8 mouse cellular contexts compared by ENCODE assay signal in the genomic region with DNA sequence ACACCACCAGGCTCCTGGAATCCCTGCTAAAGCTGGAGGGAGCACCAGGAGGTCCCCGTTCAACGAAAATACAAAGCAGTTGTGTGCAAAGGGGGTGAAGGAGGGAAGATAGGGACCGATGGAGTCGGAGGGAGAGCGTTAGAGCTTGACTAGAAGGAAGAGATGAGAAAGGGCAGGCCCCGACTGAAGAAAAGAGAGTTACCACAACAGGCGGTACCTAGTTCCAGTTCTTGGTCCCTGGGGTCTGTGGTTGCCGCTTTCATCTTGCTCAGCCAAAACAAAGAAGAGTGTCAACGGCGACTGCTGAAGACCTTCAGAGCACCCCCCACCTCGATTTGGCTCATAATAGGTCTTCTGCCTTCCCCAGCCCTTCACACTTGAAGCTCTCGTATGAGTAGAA. TPM values are rescaled to one million over a fixed set of nuclear protein-coding genes. Genes with fewer than 3 reads are reported as not detected.
DNase-seq lines count a peak whose midpoint lies in the region; ATAC-seq and TF ChIP-seq lines count a peak whose summit lies in the region.

No protein-coding gene starts in this region.

- H3K36me3 ChIP-seq in heart, embryonic 10.5 days: no peaks in the 10 kb centered on the region
- no peaks in the 10 kb centered on the region for H3K36me3 ChIP-seq in C2C12 (ENCODE audit: control insufficient read depth, insufficient read depth)
- H3K36me3 ChIP-seq in forebrain, embryonic 11.5 days (ENCODE audit: control insufficient read depth, insufficient read depth, low read length): no peaks in the 10 kb centered on the region
- no peaks in the 10 kb centered on the region for H3K36me3 ChIP-seq in liver, embryonic 13.5 days
- H3K36me3 ChIP-seq in stomach, embryonic 16.5 days (ENCODE audit: control insufficient read depth, insufficient read depth, low read length): no peaks in the 10 kb centered on the region

- intact Hi-C loops in heart, postnatal 10 days (cut with DNase I): no loop called here

- no peak for DNase-seq in heart, embryonic 10.5 days (ENCODE audit: low spot score)
- no peak for DNase-seq in heart, postnatal 10 days
- DNase-seq in forebrain, embryonic 11.5 days (ENCODE audit: low spot score): no peak
- DNase-seq in liver, embryonic 13.5 days: no peak
- DNase-seq in adrenal gland, postnatal 14 days: no peak
- DNase-seq in cerebellum, postnatal 25 days: no peak

- H3K9me3 ChIP-seq in heart, embryonic 10.5 days: no peaks in the 10 kb centered on the region
- no peaks in the 10 kb centered on the region for H3K9me3 ChIP-seq in forebrain, embryonic 11.5 days (ENCODE audit: control insufficient read depth, low read length)
- H3K9me3 ChIP-seq in liver, embryonic 13.5 days (replicated peaks): no peaks in the 10 kb centered on the region
- no peaks in the 10 kb centered on the region for H3K9me3 ChIP-seq in stomach, embryonic 16.5 days (replicated peaks; ENCODE audit: control insufficient read depth, low read length)

- peak overlapping the region; percentile 96 for H3K27ac ChIP-seq in heart, embryonic 10.5 days
- peak overlapping the region; percentile 71; the same call in 1 of the 2 replicates for H3K27ac ChIP-seq in forebrain, embryonic 11.5 days (ENCODE audit: low read depth, low read length)
- H3K27ac ChIP-seq in liver, embryonic 13.5 days: peak overlapping the region; percentile 81
- H3K27ac ChIP-seq in stomach, embryonic 16.5 days (ENCODE audit: low read length): peak overlapping the region; percentile 90

- peaks cover 16% of the 10 kb centered on the region for H3K4me1 ChIP-seq in heart, embryonic 10.5 days
- H3K4me1 ChIP-seq in forebrain, embryonic 11.5 days (replicated peaks; ENCODE audit: control insufficient read depth, insufficient read depth, low read length): no peaks in the 10 kb centered on the region
- H3K4me1 ChIP-seq in liver, embryonic 13.5 days (replicated peaks): peaks cover 26% of the 10 kb centered on the region
- H3K4me1 ChIP-seq in stomach, embryonic 16.5 days (ENCODE audit: control insufficient read depth, insufficient read depth, low read length): peaks cover 12% of the 10 kb centered on the region; the same call in 1 of the 2 replicates

- no peak for ATAC-seq in forebrain, embryonic 11.5 days (replicated peaks; ENCODE audit: low FRiP score)
- ATAC-seq in liver, embryonic 13.5 days (ENCODE audit: low read depth): no peak
- ATAC-seq in stomach, embryonic 16.5 days (ENCODE audit: insufficient read depth, low FRiP score): no peak

- TF ChIP-seq CTCF in C2C12 (IDR thresholded peaks at IDR 0.05; ENCODE audit: control insufficient read depth, insufficient read depth, insufficient read length): no peak

- 5% methylated on average over 12 of the region's 12 CpGs for WGBS in heart, embryonic 10.5 days
- WGBS in forebrain, embryonic 11.5 days: 5% methylated on average over 12 of the region's 12 CpGs
- WGBS in liver, embryonic 13.5 days (ENCODE audit: insufficient replicate concordance): 12% methylated on average over 12 of the region's 12 CpGs
- 7% methylated on average over 12 of the region's 12 CpGs for WGBS in stomach, embryonic 16.5 days

- peak overlapping the region; percentile 37 for H3ac ChIP-seq in C2C12 (ENCODE audit: control insufficient read depth, insufficient read length, low read depth)

- H3K4me2 ChIP-seq in forebrain, embryonic 11.5 days (ENCODE audit: low read depth, low read length, severe bottlenecking): peak overlapping the region; percentile 79
- peak overlapping the region; percentile 86 for H3K4me2 ChIP-seq in liver, embryonic 13.5 days
- H3K4me2 ChIP-seq in stomach, embryonic 16.5 days (ENCODE audit: low read depth, low read length): peak overlapping the region; percentile 94

- peak overlapping the region; percentile 90 for H3K4me3 ChIP-seq in heart, embryonic 10.5 days
- H3K4me3 ChIP-seq in C2C12 (ENCODE audit: insufficient read depth, poor library complexity, severe bottlenecking): peak overlapping the region; percentile 98
- peak overlapping the region; percentile 80 for H3K4me3 ChIP-seq in forebrain, embryonic 11.5 days (ENCODE audit: low read depth, low read length)
- H3K4me3 ChIP-seq in liver, embryonic 13.5 days (replicated peaks): peak overlapping the region; percentile 97
- H3K4me3 ChIP-seq in stomach, embryonic 16.5 days (replicated peaks; ENCODE audit: low read length): peak overlapping the region; percentile 96

- H3K79me3 ChIP-seq in C2C12 (ENCODE audit: low read depth): peaks cover 37% of the 10 kb centered on the region

- H3K79me2 ChIP-seq in C2C12 (ENCODE audit: control insufficient read depth, insufficient read depth): peaks cover 42% of the 10 kb centered on the region

- H3K27me3 ChIP-seq in heart, embryonic 10.5 days (ENCODE audit: insufficient read depth, poor library complexity, severe bottlenecking): no peaks in the 10 kb centered on the region
- no peaks in the 10 kb centered on the region for H3K27me3 ChIP-seq in C2C12 (ENCODE audit: control insufficient read depth, insufficient read depth, insufficient read length)
- H3K27me3 ChIP-seq in forebrain, embryonic 11.5 days (ENCODE audit: control insufficient read depth, insufficient read depth, low read length): no peaks in the 10 kb centered on the region
- H3K27me3 ChIP-seq in liver, embryonic 13.5 days: no peaks in the 10 kb centered on the region
- no peaks in the 10 kb centered on the region for H3K27me3 ChIP-seq in stomach, embryonic 16.5 days (ENCODE audit: control insufficient read depth, insufficient read depth, low read length)

- H3K9ac ChIP-seq in forebrain, embryonic 11.5 days (ENCODE audit: low read length): peak overlapping the region; percentile 88
- H3K9ac ChIP-seq in liver, embryonic 13.5 days: peak overlapping the region; percentile 91
- H3K9ac ChIP-seq in stomach, embryonic 16.5 days (ENCODE audit: low read length): peak overlapping the region; percentile 94

TF ChIP-seq in C2C12, 6 proteins besides CTCF, POLR2A, EP300 and RAD21:
- TF ChIP-seq CEBPB (IDR thresholded peaks at IDR 0.05; ENCODE audit: low read depth) (no peak), MAX (IDR thresholded peaks at IDR 0.05) (no peak), USF1 (IDR thresholded peaks at IDR 0.05; ENCODE audit: low read depth) (no peak), MYOD1 (IDR thresholded peaks at IDR 0.05; ENCODE audit: control insufficient read depth, insufficient read length, low read depth) (no peak), MYOG (IDR thresholded peaks at IDR 0.05; ENCODE audit: control insufficient read depth, extremely low read depth, insufficient read length) (no peak), FOSL1 (IDR thresholded peaks at IDR 0.05; ENCODE audit: insufficient read depth, low read length, poor library complexity, severe bottlenecking) (no peak)

RNA-seq across cellular contexts. Expression of a gene that starts 0.8 kb away (rescaled TPM):
- polyA plus RNA-seq in heart, embryonic 10.5 days (2016; fragmentation: Nextera tagmentation; extraction: Ambion mirVana): 10.6 and 12.6 TPM in 2 replicates
- 10 to 100 TPM; 12.3 to 14.6 TPM for total RNA-seq in heart, postnatal 10 days (2021)
- polyA plus RNA-seq in C2C12 (2012; fragmentation: generic; extraction: Trizol): 8.2 TPM
- 26.5 and 27.9 TPM in 2 replicates for polyA plus RNA-seq in forebrain, embryonic 11.5 days (2014; fragmentation: Nextera tagmentation; extraction: Ambion mirVana)
- 4.7 and 6.1 TPM in 2 replicates for polyA plus RNA-seq in liver, embryonic 13.5 days (2015; fragmentation: Nextera tagmentation; extraction: Ambion mirVana)
- 9.5 and 12.0 TPM in 2 replicates for polyA plus RNA-seq in stomach, embryonic 16.5 days (2015; fragmentation: Nextera tagmentation; extraction: Ambion mirVana)
- total RNA-seq in adrenal gland, postnatal 14 days (2021): 15.9 and 17.0 TPM in 2 replicates

RNA-seq across cellular contexts. Expression of a gene that starts 59.6 kb away (rescaled TPM):
- polyA plus RNA-seq in heart, embryonic 10.5 days (2016; fragmentation: Nextera tagmentation; extraction: Ambion mirVana): 0.05 and 0.18 TPM in 2 replicates
- under 1 TPM in 1 of 2 experiments, not detected in 1; 0.10 TPM for total RNA-seq in heart, postnatal 10 days (2021)
- polyA plus RNA-seq in C2C12 (2012; fragmentation: generic; extraction: Trizol): not detected
- polyA plus RNA-seq in forebrain, embryonic 11.5 days (2014; fragmentation: Nextera tagmentation; extraction: Ambion mirVana): not detected in 2 replicates
- polyA plus RNA-seq in liver, embryonic 13.5 days (2015; fragmentation: Nextera tagmentation; extraction: Ambion mirVana): not detected in 2 replicates
- polyA plus RNA-seq in stomach, embryonic 16.5 days (2015; fragmentation: Nextera tagmentation; extraction: Ambion mirVana): 0.16 and 0.28 TPM in 2 replicates
- 4.0 and 4.6 TPM in 2 replicates for total RNA-seq in adrenal gland, postnatal 14 days (2021)
